Mouse (Mus musculus): ENCODE measurements at regions not wholly inside any gene's neighbourhood (a gene's known extent, or its start where the extent isn't known, plus 50 kb on each side); places are given as distances from the start of the nearest gene placed in this dataset.
A peak's percentile ranks its signal among the peaks of the same experiment; 100 is the strongest.

DNA sequence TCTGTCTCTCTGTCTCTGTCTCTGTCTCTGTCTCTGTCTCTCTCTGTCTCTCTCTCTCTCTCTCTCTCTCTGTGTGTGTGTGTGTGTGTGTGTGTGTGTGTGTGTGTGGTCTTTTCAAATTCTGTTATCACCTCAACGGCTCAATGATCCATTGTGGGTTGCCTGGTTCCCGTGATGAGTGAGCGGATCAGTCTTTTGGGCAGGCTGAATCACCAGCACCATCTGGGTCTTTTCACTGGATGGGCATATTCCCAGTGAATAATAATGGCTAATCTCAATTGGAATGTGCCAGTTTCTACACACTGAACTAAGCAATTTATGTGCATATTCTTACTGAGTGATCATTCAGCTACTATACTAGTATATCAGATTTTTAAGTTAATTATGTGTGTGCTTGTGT lies 216.4 kb downstream of the Lmx1a start:
- no peak for DNase-seq (ENCODE audit: low spot score)

DNA sequence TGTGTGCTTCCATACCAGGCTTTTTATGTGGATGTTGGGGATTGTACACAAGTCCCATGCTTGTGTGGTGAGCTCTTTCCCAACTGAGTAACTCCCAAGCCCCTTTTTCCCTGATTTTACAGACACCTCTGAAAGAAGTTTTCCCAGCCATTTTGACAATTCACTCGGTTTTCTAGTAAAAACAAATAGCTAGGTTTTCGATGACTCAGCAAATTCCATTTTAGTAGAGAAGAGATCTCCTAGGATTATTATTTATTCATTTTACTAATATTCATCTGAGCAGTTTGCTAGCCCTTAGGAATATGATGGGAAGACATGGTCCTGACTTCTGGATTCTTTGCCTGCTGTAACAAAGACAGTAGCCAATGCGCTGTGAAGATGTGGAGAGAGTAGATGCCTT lies 223.0 kb downstream of the Lmx1a start:
- no peak for DNase-seq (ENCODE audit: low spot score)

DNA sequence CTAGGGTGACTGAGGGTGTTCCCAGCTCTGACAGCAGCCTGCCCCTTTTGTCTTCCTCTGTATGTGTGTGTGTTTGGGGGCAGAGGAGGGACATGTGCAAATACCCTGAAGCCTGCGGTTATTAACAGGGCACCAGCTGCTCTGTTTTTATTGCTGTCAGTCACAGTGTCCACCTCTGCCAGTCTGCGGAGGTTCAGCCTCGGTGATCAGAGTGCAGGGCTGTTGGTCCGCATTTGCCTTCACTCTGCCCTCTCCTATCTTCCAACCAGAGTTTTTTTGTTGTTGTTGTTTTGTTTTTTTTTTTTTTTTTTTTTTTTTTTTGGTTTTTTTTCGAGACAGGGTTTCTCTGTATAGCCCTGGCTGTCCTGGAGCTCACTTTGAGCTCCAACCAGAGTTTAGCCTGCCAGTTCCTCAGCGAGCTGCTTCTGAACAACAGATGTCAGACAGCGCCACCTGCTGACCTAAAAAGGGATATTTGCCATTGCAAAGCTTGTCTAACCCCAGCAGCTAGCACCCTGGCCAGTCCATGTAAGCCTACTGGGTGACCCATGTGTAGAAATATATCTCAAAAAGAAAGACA lies 226.0 kb downstream of the Lmx1a start:
- peak; percentile 86 for DNase-seq (ENCODE audit: low spot score)

DNA sequence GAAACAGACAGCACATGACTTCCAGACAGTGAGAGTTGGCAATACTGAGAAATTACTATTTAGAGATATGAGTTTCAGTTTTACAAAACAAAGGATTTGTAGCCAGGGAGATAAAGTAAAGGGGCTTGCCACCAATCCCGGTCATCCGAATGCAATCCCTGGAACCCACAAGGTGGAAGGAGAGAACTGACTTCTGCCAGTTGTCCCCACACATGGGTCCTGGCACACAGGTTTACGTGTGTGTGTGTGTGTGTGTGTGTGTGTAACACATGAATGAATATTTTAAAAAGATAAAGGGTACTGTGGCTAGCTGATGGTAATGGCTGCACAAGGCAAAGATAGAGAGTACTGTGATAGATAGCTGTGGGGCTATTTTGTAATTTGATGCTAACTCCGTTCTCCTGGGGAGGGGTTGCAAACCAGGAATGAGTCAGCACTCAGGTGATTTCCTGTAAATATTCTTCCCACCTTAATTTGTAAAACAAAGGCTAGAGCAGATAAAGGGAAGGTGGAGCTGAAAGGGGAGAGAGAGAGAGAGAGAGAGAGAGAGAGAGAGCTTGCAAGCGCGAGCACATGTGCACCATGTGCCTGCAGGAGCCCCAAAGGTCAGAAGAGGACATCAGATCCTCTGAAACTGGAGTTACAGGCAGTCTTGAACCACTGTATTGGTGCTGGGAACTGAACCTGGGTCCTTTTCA lies 226.7 kb downstream of the Lmx1a start:
- no peak for DNase-seq (ENCODE audit: low spot score)

DNA sequence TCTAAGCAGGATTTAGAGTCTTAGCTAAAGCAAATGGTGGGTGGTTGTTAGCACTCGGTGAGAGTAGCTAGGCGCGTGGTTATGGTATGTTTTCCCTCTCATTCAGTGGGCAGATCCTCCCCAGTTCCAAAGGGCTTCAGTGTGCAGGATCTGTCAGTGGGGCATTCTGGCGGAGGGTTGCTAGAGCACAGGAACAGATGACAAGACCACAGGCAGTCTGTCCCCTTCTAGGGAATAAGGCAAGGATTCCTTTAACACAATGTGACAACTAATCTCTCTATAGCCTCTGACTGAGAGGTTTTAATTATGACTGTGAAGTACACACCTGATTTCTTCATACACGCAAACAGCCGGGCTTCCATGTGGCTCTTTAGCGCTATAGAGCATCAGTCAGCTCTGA lies 233.9 kb downstream of the Lmx1a start:
- DNase-seq (ENCODE audit: low spot score), result no peak

DNA sequence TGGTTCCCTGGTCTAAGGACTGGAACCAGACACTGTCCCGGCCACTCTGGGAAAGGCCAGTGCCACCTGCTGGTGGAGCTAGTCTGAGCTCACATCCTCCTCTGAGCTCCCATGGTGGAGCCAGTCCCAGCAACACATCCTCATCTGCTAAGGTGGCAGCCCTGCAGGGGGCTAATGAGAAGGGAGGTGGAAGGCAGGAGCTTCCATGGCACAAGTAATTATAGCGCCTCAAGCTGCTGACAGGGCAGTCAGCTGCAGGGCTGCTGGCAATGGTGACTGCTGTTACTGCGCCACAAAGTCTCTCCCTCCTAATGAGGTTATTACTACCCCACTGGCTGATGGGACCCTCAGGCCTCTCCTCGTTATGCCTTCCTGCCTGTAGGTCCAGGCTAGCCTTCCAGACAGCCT lies 239.0 kb downstream of the Lmx1a start:
- DNase-seq (ENCODE audit: low spot score), result no peak

DNA sequence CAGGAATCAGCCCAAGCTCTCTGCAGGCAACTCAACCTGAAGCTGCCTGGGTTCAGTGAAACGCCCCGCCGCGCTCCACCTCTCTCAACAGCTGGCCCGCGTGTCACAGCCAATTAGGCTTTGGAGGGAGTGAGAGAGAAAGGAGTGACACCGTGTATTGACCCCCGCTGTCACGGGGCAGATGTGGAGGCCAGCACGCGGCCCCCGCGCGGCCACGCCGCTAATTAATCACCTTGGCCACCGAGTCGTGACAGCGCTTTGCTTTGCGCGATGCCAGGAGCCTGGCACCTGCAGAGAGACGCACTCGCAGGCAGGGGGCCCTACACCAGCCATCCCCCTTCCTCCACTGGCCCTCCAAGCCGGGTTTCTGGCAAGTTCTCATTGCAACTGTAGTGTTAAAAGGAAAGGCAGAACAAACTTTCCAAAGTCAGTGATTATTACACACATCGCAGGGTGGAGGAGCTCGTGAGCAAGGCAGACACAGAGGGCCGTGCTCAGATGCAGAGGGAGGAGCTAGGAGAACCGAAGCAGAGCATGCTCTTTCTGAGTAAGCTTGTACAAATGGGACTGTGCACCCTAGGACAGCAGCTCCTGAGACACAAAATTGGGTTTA lies 240.8 kb downstream of the Lmx1a start:
- DNase-seq (ENCODE audit: low spot score), result peak; percentile 18

DNA sequence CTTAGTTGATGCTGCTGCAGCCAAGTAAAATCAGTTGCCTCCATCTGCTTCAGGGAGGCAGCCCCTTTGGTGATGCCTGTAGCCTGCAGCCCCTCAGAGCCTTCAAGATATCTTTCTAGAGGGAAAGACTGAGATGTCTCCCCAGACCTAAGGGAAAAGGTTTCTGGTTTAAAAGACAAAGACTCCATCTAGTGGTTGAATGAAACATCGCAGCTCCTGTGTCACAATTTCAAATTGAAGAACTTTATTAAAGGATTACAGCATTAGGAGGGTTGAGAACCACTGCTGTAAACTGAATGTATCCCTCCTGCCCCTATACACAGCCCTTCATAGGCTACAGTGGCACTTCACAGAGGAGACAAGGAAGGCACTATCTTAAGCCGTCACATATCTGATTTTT lies 243.1 kb downstream of the Lmx1a start:
- no peak for DNase-seq (ENCODE audit: low spot score)

DNA sequence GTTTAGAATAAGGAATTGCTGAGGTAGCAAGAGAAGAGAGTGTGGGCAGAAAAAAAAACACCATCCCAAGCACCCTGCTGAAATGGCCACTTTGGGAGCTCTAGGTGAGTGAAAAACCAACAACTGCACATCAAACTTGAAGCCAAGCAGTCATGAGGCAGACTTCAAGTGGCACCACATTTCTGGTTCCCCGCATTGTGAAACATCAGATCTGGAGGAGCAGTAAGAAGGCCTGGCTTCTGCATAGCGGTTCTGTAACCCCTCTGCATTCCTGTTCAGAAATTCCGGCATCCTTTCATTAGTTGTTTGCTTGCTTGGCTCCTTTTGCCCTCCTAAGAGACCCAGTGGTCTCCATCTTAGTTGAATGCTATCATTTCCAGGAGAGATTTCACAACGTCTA lies 247.7 kb downstream of the Lmx1a start:
- DNase-seq (ENCODE audit: low spot score), result no peak

DNA sequence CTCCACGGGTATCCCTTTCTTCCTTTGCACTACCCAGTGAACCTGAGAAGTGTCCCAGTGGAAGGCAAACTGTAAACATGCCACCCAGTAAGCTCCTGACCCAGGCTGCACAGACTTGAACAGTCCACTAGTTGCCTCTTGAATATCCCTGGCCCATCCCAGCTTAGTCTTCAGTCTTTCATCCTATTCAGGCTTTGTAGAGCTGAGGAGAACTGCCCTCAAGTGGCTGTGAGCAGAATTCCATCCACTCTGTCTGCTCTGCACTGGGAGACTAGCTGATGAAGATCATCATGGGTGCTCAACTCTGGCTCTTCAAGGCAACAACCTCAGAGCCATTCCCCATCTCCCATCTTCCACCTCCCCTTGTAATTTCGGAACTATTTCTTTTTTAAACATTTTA lies 249.1 kb downstream of the Lmx1a start:
- DNase-seq (ENCODE audit: low spot score), result no peak

DNA sequence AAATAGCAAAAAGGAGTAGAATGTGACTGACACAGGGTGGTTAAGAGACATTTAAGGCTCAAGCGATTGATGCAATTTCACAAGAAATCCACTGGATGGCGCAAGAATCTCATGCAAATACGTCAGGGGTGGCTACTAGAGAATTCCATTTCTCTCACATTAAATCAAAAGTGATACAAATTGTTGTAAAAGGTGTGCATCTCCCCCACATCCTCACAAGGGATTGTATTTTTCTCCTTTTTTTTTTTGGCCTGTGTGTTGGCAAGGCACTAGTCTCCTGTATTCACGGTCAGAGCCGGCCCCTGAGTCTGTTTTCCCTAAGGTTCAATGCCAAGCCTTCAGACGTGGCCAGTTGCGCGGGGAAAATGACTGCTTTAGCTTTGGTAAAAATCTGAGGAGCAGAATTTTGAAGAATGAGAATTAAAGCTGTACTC lies 253.0 kb downstream of the Lmx1a start:
- DNase-seq (ENCODE audit: low spot score), result no peak

DNA sequence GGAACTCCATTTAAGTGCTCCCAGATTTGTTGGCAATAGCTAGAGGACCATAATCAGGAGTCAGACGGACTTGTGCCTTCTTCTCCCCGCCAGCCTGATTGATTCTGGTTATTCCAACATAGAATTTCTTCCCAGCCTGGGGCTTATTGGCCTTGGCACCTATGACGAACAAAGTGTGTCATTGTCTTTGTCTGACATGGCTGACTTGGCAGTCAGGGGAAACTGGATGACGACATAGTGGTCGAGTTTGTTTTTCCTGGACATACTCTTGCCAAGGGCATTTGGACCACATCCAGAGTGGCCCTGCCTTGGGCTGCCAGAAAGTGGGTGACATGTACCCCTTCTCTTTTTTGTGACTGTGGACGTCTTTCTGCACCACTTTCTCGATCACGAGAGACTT lies 254.1 kb downstream of the Lmx1a start:
- no peak for DNase-seq (ENCODE audit: low spot score)

DNA sequence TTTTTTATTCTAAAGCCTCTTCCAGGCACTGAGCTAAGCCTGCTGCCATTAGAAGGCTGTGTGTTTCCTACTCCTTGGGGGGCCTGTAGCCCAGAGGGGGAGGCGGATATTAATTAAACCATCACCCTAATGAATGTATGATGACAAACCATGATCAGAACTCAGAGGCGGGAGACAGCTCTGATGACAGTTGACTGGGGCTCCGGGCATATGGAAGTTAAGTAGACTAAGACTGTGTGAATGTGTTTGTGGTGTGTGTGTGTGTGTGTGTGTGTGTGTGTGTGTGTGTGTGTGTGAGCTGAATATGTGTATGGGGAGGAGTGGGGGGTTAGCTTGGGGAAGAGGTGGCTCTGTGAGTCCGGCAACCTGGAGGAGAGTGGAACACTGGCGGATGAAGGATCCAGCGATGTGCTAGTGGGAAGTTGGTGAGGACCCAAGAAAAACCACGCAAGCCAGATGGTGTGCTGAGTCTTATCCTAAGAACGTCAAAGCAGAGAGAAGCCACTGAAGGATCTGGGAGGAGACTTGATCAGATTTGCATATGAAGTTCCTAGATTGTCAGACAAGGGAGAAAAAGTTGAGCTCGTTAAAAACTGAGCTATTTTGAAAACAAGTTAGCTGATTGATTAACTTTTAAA lies 256.7 kb downstream of the Lmx1a start:
- DNase-seq (ENCODE audit: low spot score), result no peak

DNA sequence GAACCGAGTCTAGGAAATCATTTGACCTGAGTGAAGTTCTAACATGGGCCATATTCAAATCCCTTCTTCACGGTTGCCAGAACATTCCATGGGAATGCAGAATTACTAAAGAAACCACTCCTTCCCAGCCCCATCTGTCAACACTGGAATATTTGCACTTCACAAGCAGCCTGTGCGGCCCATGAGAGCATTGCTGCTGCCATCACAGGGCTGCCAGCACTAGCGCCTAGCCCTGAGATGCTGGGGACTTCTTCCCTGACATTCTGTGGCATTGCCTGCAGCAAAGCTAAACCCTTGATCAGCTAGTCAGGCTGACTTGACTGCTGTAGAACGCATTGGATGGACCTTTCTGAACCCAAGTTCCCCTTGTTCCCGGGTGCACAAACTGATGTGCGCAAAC lies 258.8 kb downstream of the Lmx1a start:
- DNase-seq (ENCODE audit: low spot score), result no peak

DNA sequence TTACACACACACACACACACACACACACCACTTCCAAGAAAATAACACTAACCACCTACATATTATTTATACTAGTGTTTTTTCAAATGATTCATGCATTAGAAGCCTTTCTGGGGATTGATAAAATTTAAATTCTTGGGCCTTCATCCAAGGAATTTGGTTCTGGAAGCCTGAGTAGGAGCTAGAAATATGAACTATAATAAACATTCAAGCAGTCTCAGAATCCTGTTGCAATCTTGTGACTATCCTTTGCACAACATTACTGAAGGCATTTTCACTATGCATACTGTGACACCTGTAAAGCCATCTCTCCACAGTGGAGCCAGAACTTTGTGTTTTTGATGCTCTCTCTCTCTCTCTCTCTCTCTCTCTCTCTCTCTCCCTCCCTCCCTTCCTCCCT lies 262.7 kb downstream of the Lmx1a start:
- no peak for DNase-seq (ENCODE audit: low spot score)

DNA sequence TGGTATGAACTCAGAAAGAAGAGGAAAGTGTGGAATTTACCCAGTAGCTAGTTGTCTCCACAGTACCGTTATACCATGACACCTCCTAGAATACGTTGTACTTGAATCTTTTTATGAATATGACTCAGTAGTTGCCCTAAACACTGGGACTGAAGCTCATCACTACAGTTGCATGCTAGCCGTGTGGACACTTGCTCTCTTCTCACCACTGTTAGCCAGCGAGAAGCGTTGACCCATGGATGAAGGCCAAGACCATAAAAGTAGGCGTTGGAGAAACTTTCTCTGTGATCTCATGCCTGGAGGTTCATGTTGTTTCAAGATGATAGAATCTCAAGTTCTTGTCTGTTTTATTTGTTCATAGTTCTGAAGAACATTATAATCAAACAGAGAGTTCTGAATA lies 269.5 kb downstream of the Lmx1a start:
- DNase-seq (ENCODE audit: low spot score), result peak; percentile 71

DNA sequence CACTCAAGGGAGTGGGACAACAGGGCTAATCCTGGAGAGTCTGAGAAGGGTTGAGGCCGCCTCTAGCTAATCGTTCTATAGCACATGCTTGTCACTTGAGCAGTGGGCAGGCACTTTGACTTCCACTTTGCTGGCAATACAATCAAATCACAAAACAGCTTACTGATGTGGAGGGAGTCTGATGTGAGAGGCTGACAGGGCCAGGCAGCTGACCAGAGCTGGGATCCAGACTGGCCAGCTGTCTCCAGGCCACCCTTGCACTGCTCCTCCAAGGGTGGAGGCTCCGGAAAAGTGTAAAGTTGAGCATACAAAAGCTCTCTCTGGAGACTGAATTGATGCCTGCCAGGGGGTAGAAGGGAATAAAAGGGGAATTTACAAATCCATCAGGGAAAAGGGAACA lies 280.5 kb downstream of the Lmx1a start:
- peak; percentile 13 for DNase-seq (ENCODE audit: low spot score)

DNA sequence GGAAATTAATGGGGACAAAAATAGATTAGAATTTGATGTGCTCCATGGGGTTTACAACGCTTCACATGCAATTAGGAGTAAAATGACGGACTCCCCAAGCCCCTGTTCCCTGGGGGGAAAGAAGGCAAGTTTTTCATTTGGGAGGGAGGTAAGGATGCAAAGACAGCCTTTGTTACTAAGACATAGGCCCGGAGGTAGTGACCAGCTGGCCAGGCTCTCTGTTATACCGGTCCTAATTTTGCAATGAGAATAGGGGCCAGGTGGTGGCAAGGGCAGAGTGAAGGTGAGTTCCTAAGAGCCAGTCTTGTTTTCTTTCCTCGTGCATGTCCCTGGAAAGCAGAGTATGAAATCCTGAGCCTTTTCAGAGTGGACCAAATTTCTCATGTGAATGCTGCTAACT lies 280.9 kb downstream of the Lmx1a start:
- DNase-seq (ENCODE audit: low spot score), result no peak

DNA sequence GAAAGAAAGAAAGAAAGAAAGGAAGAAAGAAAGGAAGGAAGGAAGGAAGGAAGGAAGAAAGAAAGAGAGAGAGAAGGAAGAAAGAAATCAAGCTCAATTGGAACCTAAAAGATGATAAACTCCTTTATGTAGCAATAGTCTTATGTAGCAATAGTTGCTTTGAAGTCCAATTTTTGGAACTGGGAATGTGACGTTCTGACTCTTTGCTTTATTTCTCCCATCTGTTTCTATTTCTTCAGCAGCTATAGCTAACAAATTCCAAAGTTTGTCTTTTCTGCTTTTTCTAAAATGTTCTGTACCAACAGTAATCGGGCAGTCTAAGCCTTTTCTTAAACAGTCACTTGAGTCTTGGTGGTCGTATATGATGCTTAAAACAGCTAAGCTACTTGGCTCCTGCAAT lies 287.7 kb downstream of the Lmx1a start:
- no peak for DNase-seq (ENCODE audit: low spot score)

DNA sequence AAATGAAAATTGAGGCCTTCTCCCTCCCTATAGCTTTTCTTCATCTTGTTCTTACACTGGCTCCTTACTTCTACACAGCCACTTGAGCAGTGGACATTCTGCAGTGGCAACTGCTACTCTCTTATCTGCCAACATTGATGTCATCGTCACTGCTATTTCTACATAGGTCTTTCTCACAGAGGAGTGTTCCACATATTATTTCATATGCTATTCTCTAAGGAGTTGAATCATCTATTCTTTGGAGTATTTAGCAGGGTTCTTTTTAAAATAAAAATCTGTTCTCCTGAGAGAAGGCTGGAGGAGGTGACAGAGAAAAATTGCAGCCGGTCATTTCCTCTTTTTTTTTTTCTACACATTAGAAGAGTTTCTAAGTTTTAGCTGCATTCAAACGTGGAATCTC lies 290.1 kb downstream of the Lmx1a start:
- no peak for DNase-seq (ENCODE audit: low spot score)

DNA sequence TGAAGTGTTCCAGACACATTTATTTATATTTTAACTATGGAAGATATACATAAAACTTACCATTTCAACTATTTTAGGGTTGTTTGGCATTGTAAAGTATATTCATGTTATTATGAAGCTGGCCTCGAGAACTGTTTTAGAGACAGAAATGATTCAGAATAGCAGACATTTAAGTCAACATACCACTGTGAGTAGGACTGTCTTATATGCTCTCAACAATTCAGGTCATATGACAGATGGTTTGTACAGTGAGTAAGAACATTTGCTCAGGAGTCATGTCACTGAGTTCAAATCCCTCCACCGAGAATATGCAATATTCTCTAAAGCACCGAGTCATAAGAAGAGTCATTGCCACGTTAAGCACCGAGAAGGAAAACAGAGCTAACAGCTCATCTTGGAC lies 290.6 kb downstream of the Lmx1a start:
- DNase-seq (ENCODE audit: low spot score), result no peak

DNA sequence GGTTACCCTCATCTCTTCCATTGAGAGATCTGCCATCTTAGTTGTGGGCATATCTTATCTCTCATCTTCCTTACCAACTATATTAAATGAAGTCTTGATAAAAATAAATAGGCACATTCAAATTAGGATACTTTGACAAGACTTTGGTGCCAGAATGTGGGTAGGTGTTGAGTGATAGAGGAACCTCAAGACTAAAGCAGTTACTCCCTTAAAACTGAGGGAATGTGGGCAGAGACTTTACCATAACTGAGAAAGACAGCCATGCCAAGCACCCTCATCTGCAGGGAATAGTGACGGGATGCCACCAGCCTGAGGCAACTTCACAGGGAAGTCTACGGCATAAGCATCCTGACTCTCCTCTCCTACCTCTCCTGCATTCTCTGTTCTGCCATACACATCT lies 292.3 kb downstream of the Lmx1a start:
- DNase-seq (ENCODE audit: low spot score), result no peak

DNA sequence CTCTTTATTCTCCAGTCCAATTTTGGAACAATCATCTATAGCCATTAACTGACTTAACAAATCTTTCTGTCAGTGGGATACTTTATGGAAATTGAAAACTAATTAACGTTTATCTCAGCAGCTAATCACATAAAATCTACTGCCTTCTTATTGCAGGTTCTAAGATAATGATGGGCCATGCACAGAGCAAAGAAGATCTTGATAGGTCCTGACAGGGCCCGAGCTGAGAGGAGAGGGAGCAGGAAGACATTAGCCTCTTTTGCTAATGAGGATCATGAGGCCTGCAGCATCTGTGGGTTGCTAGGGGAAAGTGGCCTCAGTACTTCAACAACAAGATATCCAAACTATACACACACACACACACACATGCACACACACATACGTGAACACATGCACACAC lies 318.4 kb downstream of the Lmx1a start:
- no peak for DNase-seq (ENCODE audit: low spot score)
